8 mouse cellular contexts compared by ENCODE assay signal in the genomic region with DNA sequence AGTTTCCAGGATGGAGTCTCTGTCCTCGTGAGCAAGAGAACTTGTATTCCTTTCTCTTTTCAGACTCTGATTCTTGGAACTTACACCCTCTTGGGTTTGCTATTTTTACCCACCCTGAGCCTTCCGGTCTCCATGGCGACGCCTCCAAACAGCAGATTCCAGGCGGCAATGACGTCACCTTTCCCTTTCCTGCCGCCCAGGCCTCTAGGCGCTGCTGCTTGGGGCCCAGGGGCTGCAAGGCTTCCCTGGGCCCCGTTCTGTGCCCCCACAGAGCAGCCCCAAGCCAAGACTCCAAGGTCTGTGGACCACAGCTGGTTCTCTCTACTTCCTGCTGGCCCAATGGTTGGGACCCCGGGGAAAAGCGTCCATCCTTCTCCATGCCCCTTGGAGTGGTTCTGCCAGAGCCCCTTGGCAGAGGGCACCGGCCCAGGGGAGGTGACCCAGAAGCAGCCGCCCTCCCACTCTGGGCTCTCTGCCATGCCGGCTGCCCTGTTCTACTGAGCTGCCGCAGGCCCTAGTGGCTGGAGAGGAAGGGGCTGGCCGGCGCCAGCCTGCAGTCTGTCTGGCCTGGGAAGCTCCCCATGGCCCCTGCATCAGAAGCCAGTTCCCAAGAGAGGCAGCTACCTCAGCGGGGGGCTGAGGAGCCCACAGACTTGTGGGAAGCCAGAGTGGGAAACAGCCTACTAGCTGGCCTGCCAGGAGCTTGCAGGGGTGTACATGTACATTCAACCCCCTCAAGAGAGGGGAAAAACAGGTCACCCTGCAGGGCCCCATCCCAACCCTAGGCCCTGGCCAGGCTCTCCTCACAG. TPM values are rescaled to one million over a fixed set of nuclear protein-coding genes. Genes with fewer than 3 reads are reported as not detected.
DNase-seq lines count a peak whose midpoint lies in the region; ATAC-seq and TF ChIP-seq lines count a peak whose summit lies in the region.

No protein-coding gene starts in this region.

- peak overlapping the region; percentile 65 for H3K9ac ChIP-seq in forebrain, embryonic 11.5 days (ENCODE audit: low read length)
- peak overlapping the region; percentile 71 for H3K9ac ChIP-seq in heart, embryonic 14.5 days (ENCODE audit: low read length)
- H3K9ac ChIP-seq in kidney, embryonic 16.5 days (replicated peaks; ENCODE audit: low read length): peak overlapping the region; percentile 67
- H3K9ac ChIP-seq in limb, embryonic 15.5 days: no peak overlapping the region
- H3K9ac ChIP-seq in midbrain, embryonic 15.5 days: peak overlapping the region; percentile 39

- H3K4me3 ChIP-seq in E14TG2a.4 (replicated peaks; ENCODE audit: low read length): peak overlapping the region; percentile 82
- H3K4me3 ChIP-seq in forebrain, embryonic 11.5 days (ENCODE audit: low read depth, low read length): peak overlapping the region; percentile 9; the same call in 1 of the 2 replicates
- H3K4me3 ChIP-seq in heart, embryonic 14.5 days (ENCODE audit: control insufficient read depth in 1 of 2, insufficient read depth in 1 of 2, low read depth in 1 of 2, low read length in 2 of 2): peak overlapping the region; percentile 16 to 17; a peak in 3 of 4 replicates
- no peak overlapping the region for H3K4me3 ChIP-seq in kidney, embryonic 16.5 days (ENCODE audit: low read length)
- peak overlapping the region; percentile 9 for H3K4me3 ChIP-seq in limb, embryonic 15.5 days
- H3K4me3 ChIP-seq in midbrain, embryonic 15.5 days: no peak overlapping the region

- 24% methylated on average over 18 of the region's 18 CpGs for WGBS in forebrain, embryonic 11.5 days
- under 1% methylated on average over 18 of the region's 18 CpGs for WGBS in heart, embryonic 14.5 days
- 11% methylated on average over 18 of the region's 18 CpGs for WGBS in kidney, embryonic 16.5 days
- WGBS in limb, embryonic 15.5 days: 7% methylated on average over 18 of the region's 18 CpGs
- whole genome bisulfite sequencing in midbrain, embryonic 15.5 days: 17% methylated on average over 18 of the region's 18 CpGs

- peak; percentile 87 for ATAC-seq in forebrain, embryonic 11.5 days (replicated peaks; ENCODE audit: low FRiP score)
- ATAC-seq in heart, embryonic 14.5 days (ENCODE audit: insufficient number of reproducible peaks, insufficient read depth, low FRiP score, low read depth): peak; percentile 93
- peak; percentile 74 for ATAC-seq in kidney, embryonic 16.5 days (ENCODE audit: low FRiP score, low TSS enrichment)
- peak; percentile 80 for ATAC-seq in limb, embryonic 15.5 days (ENCODE audit: insufficient number of reproducible peaks, low FRiP score, low TSS enrichment, low read depth)
- ATAC-seq in midbrain, embryonic 15.5 days (replicated peaks): peak; percentile 86

- H3K27ac ChIP-seq in forebrain, embryonic 11.5 days (ENCODE audit: low read depth, low read length): peak overlapping the region; percentile 81
- peak overlapping the region; percentile 99 to 100 for H3K27ac ChIP-seq in heart, embryonic 14.5 days (replicated peaks in 1 of 2; ENCODE audit: control insufficient read depth in 1 of 2, insufficient read depth in 1 of 2, low read depth in 2 of 2, low read length in 2 of 2)
- peak overlapping the region; percentile 99 for H3K27ac ChIP-seq in kidney, embryonic 16.5 days (ENCODE audit: low read length)
- peak overlapping the region; percentile 99 for H3K27ac ChIP-seq in limb, embryonic 15.5 days
- peak overlapping the region; percentile 88 for H3K27ac ChIP-seq in midbrain, embryonic 15.5 days

- peaks cover 34% of the 10 kb centered on the region for H3K4me1 ChIP-seq in E14TG2a.4 (replicated peaks; ENCODE audit: low read depth, low read length)
- H3K4me1 ChIP-seq in forebrain, embryonic 11.5 days (replicated peaks; ENCODE audit: control insufficient read depth, insufficient read depth, low read length): peaks cover 21% of the 10 kb centered on the region
- H3K4me1 ChIP-seq in heart, embryonic 14.5 days (ENCODE audit: control insufficient read depth in 2 of 2, insufficient read depth in 2 of 2, low read length in 2 of 2): peaks cover 51 to 52% of the 10 kb centered on the region in 2 experiments
- peaks cover 59% of the 10 kb centered on the region for H3K4me1 ChIP-seq in kidney, embryonic 16.5 days (ENCODE audit: insufficient read depth, low read length)
- peaks cover 79% of the 10 kb centered on the region for H3K4me1 ChIP-seq in limb, embryonic 15.5 days
- peaks cover 32% of the 10 kb centered on the region for H3K4me1 ChIP-seq in midbrain, embryonic 15.5 days

- no peak for TF ChIP-seq CTCF in E14TG2a.4 (conservative IDR thresholded peaks at IDR 0.05; ENCODE audit: low read length)

- no peaks in the 10 kb centered on the region for H3K9me3 ChIP-seq in E14TG2a.4 (ENCODE audit: low read length)
- H3K9me3 ChIP-seq in forebrain, embryonic 11.5 days (ENCODE audit: control insufficient read depth, low read length): no peaks in the 10 kb centered on the region
- no peaks in the 10 kb centered on the region for H3K9me3 ChIP-seq in heart, embryonic 14.5 days (ENCODE audit: control insufficient read depth, low read length)
- H3K9me3 ChIP-seq in kidney, embryonic 16.5 days (ENCODE audit: low read length): no peaks in the 10 kb centered on the region
- no peaks in the 10 kb centered on the region for H3K9me3 ChIP-seq in limb, embryonic 15.5 days
- no peaks in the 10 kb centered on the region for H3K9me3 ChIP-seq in midbrain, embryonic 15.5 days

- H3K36me3 ChIP-seq in E14TG2a.4 (ENCODE audit: insufficient read depth, low read length): no peaks in the 10 kb centered on the region
- H3K36me3 ChIP-seq in forebrain, embryonic 11.5 days (ENCODE audit: control insufficient read depth, insufficient read depth, low read length): no peaks in the 10 kb centered on the region
- no peaks in the 10 kb centered on the region for H3K36me3 ChIP-seq in heart, embryonic 14.5 days (ENCODE audit: control insufficient read depth, insufficient read depth, low read length)
- no peaks in the 10 kb centered on the region for H3K36me3 ChIP-seq in kidney, embryonic 16.5 days (ENCODE audit: insufficient read depth, low read length)
- H3K36me3 ChIP-seq in limb, embryonic 15.5 days: no peaks in the 10 kb centered on the region
- no peaks in the 10 kb centered on the region for H3K36me3 ChIP-seq in midbrain, embryonic 15.5 days (replicated peaks)

- H3K27me3 ChIP-seq in E14TG2a.4 (ENCODE audit: insufficient read depth, low read length): peaks cover 13% of the 10 kb centered on the region
- H3K27me3 ChIP-seq in forebrain, embryonic 11.5 days (ENCODE audit: control insufficient read depth, insufficient read depth, low read length): no peaks in the 10 kb centered on the region
- H3K27me3 ChIP-seq in heart, embryonic 14.5 days (ENCODE audit: control insufficient read depth, insufficient read depth, low read length): no peaks in the 10 kb centered on the region
- H3K27me3 ChIP-seq in kidney, embryonic 16.5 days (ENCODE audit: insufficient read depth, low read length): no peaks in the 10 kb centered on the region
- no peaks in the 10 kb centered on the region for H3K27me3 ChIP-seq in limb, embryonic 15.5 days
- no peaks in the 10 kb centered on the region for H3K27me3 ChIP-seq in midbrain, embryonic 15.5 days (replicated peaks)

- DNase-seq in brain, embryonic 18.5 days (ENCODE audit: low read depth, low spot score): peak; percentile 86
- DNase-seq in forebrain, embryonic 11.5 days (ENCODE audit: low spot score): peak; percentile 89
- DNase-seq in testis, postnatal 14 days (ENCODE audit: low spot score): peak; percentile 74

- H3K4me2 ChIP-seq in forebrain, embryonic 11.5 days (ENCODE audit: low read depth, low read length, severe bottlenecking): peak overlapping the region; percentile 41
- peak overlapping the region; percentile 59 for H3K4me2 ChIP-seq in heart, embryonic 14.5 days (ENCODE audit: low read length)
- H3K4me2 ChIP-seq in kidney, embryonic 16.5 days (replicated peaks; ENCODE audit: low read depth, low read length): peak overlapping the region; percentile 42
- H3K4me2 ChIP-seq in limb, embryonic 15.5 days: peak overlapping the region; percentile 42
- H3K4me2 ChIP-seq in midbrain, embryonic 15.5 days: peak overlapping the region; percentile 40

RNA-seq across cellular contexts. Expression of gene Ski, which starts 13.1 kb away (rescaled TPM):
- 14.1 and 14.7 TPM in 2 replicates for polyA plus RNA-seq in forebrain, embryonic 11.5 days (2014; fragmentation: Nextera tagmentation; extraction: Ambion mirVana)
- polyA plus RNA-seq in heart, embryonic 14.5 days (2014; fragmentation: Nextera tagmentation; extraction: Ambion mirVana): 16.2 TPM in 2 replicates
- polyA plus RNA-seq in kidney, embryonic 16.5 days (2015; fragmentation: Nextera tagmentation; extraction: Ambion mirVana): 14.5 and 15.9 TPM in 2 replicates
- 25.2 and 26.8 TPM in 2 replicates for polyA plus RNA-seq in limb, embryonic 15.5 days (2015; fragmentation: Nextera tagmentation; extraction: Ambion mirVana)
- 10.1 and 10.8 TPM in 2 replicates for polyA plus RNA-seq in midbrain, embryonic 15.5 days (2015; fragmentation: Nextera tagmentation; extraction: Ambion mirVana)

RNA-seq across cellular contexts. Expression of gene Faap20, which starts 14.1 kb away (rescaled TPM):
- polyA plus RNA-seq in forebrain, embryonic 11.5 days (2014; fragmentation: Nextera tagmentation; extraction: Ambion mirVana): 105 and 107 TPM in 2 replicates
- polyA plus RNA-seq in heart, embryonic 14.5 days (2014; fragmentation: Nextera tagmentation; extraction: Ambion mirVana): 68.5 and 74.8 TPM in 2 replicates
- polyA plus RNA-seq in kidney, embryonic 16.5 days (2015; fragmentation: Nextera tagmentation; extraction: Ambion mirVana): 77.4 and 77.8 TPM in 2 replicates
- polyA plus RNA-seq in limb, embryonic 15.5 days (2015; fragmentation: Nextera tagmentation; extraction: Ambion mirVana): 74.0 and 76.2 TPM in 2 replicates
- 78.5 and 87.4 TPM in 2 replicates for polyA plus RNA-seq in midbrain, embryonic 15.5 days (2015; fragmentation: Nextera tagmentation; extraction: Ambion mirVana)

Comparison
In these comparisons a context has a peak if more than half of its experiments do, and no peak if none do; other contexts are left out.
1. H3K4me3 ChIP-seq: peak in E14TG2a.4 (single experiment), forebrain, embryonic 11.5 days (single experiment), heart, embryonic 14.5 days (2 of 2) and limb, embryonic 15.5 days (single experiment); none in kidney, embryonic 16.5 days (single experiment) and midbrain, embryonic 15.5 days (single experiment).
2. Peak in every context shown above with its lines, with median percentiles within 50 percentile points of each other: DNase-seq, ATAC-seq, H3K27ac ChIP-seq and H3K4me2 ChIP-seq.